Mouse (Mus musculus): ENCODE measurements around the gene Lamc2.

The Lamc2 gene

DNA sequence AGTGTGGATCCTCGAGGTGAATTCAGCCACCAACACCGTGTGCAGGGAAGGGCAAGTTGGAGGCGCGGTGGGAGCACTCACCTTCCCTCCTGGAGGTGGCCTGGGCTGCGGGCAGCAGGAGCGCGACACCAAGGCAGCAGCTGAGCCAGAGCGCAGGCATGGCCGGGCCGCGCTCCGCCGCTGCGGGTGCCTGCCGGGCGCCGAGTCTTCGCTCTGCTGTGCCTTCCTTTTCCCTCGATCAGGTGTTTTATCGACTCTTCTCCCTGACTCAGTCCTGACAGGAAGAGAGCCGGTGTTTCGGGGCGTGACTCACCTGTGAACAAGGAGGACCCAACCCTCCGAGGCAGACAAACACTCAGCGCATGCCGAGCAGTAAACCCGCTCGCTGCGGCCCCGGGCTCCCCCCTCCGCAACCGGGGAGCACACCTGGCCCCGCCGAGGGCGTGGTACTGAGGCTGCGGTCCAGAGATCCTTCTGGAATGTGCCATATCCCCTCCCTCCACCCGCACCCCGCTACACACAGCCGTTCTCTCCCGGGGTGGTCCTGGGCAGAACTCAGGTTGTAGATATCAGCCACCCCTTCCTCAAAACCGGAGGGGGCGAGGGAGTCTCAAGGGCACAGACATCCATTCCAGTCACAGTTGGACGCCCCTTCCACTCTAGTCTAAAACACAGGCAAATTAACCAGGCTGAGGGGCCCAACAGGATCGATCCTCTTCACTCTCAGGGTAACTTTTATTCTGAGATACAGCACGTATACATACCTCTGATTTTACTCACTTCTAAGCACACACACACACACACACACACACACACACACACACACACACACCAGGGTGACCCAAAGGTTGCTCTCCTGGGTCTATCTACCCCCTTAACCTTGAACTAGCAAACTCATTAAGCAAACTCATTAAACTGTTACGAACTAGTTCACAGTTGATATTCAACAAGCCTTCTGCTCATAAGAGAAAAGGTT lies at the start of gene Lamc2:
TSS of gene Lamc2 (minus strand) at position 620 of the 976 bp plus-strand sequence.
- DNase-seq (ENCODE audit: low read depth): no peak

DNA sequence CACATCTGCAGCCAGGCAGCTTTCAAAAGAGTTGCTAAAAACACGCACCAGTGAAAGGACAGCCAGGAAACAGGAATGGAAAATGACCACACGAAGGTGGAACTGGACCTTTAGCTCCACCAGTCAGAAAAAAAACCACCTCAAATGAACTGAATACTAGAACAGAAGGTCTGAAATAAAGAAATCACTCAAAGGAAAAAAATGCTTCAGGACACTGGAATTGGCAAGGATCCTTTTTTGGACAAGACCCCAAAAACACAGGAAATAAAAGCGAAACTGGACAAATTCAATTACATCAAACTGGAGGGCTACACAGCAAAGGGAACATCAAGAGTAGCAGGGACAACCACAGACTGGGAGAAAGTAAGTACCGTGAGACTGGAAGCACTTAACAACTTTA lies 49.3 kb upstream of the Lamc2 start:
- no peak for DNase-seq (ENCODE audit: low read depth)

GRCm38 (mm10) chr1:153231681-153232080 lies 45.4 kb upstream of the Lamc2 start:
- no peak for DNase-seq (ENCODE audit: low read depth)

DNA sequence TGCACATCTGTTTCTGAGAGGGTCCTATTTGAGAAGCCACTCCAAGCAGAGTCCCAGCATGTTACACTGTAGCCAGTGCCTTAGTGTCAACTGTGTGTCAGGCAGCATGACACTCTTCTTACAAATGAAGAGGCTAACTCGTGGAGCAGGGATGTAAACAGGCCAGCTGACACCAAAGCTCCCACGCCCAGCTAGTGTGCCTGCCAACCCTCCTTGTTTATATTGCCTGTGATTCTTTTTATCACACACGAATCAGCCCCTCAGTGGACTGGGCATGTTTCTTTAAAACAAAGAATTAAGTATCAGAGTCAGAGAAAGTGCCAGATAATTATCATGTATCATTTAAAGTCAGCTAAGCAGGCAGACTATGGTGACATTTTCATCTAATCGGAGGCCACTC lies 41.7 kb upstream of the Lamc2 start:
- DNase-seq (ENCODE audit: low read depth): no peak

GRCm38 (mm10) chr1:153227096-153227495 lies 40.8 kb upstream of the Lamc2 start:
- no peak for DNase-seq (ENCODE audit: low read depth)

DNA sequence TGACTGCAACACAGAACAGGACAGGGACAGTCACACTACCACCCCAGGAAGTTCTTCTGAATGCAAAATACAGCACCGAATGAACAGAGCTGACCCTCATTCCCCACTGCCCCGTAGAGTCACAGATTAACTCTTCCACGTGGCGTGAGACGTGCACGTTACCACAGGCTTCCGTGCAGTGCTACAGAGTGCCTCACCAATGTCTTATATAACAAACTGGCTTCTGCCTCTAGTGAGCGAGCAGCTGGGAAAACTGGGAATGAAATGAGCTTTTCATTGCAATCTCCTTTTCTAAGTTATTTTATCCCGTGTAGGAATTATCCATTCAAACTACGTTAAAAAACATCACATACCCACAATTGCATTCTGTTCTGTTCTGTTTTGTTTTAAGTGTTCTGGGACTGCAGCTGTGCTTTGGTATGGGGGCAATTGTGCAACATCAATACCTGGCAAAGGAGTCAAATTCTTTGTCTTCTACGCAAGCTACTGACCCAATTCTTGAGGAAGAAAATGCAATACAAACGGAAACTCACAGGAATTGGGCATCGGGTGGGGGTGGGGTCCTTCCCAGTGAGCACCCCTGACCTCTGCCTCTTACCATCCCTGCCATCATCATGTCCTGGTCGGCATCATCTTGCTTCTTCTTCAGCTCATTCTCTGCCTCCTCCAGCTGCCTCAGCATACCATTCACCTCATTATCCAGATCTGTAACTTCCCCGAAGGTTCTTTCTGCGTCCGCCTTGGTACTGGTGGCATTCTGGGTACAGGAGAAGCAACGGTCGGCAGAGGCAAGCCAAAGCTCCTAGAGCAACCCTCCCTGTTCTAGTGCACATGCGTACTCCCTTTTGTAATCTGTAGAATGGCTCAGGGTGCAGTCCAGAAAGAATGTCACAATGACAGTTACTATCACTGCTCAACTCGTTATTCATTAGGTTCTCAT lies 39.8 kb upstream of the Lamc2 start:
- no peak for DNase-seq (ENCODE audit: low read depth)

GRCm38 (mm10) chr1:153224331-153224730 lies 38.1 kb upstream of the Lamc2 start:
- no peak for DNase-seq (ENCODE audit: low read depth)

- DNase-seq (ENCODE audit: low read depth): no peak
These were observed 33.1 kb upstream of the Lamc2 start for GRCm38 (mm10) chr1:153219376-153219775.

GRCm38 (mm10) chr1:153216516-153216915 lies 30.3 kb upstream of the Lamc2 start:
- no peak for DNase-seq (ENCODE audit: low read depth)

DNA sequence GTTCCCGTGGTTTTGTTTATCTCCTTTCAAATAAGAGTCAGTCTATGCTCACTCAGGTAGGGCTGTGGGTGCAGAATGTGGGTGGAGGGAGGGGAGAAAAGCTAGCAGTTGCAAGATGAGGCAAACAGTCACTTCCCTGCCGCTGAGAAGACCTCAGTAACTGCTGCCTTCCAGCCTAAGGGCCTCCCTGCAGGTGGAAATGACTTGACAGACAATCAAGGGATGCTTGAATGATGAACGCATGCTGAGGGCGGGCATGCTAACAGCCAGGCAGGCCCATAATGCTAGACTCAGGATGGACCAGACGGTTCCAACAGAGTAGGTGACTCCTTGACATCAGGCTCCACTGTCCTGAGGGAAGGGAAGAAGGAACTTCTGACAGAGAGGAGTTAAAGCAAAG lies 29.4 kb upstream of the Lamc2 start:
- no peak for DNase-seq (ENCODE audit: low read depth)

DNA sequence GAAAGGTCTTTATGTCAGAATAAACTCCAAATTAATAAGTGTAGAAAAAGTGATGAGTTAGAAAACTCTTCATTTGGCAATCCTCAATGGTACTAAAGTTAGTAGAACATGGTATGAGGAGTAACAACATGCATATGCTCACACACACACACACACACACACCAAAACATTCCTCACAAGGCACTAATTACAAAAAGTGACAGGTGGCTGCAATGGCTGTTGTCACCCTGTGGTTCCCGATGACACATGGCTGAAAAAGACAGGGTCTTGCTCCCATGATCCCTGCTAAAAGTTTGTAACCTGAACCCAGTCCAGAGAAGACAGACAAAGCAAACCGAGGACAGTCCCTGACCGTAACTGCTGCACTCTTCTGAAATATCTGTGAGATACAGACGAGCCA lies 24.7 kb upstream of the Lamc2 start:
- no peak for DNase-seq (ENCODE audit: low read depth)

DNA sequence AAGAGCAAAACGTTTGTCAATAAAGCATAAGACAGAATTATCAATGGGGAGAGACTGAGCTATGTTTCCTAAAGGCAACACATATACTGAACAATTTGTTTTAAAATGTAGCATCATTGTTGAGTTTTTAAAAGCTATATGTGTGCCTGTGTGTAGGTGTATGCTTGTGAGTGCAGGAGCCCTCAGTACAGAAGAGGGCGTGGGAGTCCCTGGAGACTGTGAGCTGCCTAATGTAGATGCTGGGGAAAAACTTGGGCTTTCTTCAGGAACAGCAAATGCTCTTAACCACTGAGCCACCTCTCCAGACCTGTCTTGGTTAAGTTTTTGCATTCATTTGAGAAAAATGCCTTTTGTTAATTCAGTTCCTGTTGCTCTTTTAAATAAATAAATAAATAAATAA lies 24.0 kb upstream of the Lamc2 start:
- no peak for DNase-seq (ENCODE audit: low read depth)

DNA sequence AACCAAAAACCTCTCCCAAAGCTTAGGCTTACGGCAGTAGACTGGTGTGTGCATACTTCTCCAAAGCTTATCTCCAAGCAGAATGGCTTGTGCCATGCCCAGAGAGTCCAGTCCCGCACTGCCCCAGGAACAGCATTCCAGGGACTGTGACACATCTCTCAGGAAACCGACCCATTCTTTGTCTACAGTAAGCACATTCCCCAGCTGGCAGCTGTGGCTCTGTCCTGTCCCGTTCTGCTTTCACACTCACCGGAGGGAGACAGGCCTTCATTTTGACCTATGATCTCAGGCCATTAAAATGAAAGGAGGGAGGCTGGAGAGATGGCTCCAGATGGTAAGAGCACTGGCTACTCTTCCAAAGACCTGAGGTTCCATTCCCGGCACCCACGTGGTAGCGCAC lies 15.9 kb upstream of the Lamc2 start:
- DNase-seq (ENCODE audit: low read depth): no peak

- no peak for DNase-seq (ENCODE audit: low read depth)
These were observed 15.2 kb upstream of the Lamc2 start for GRCm38 (mm10) chr1:153201448-153201847.

GRCm38 (mm10) chr1:153197316-153197850 lies 11.1 kb upstream of the Lamc2 start:
- DNase-seq (ENCODE audit: low read depth): no peak

DNA sequence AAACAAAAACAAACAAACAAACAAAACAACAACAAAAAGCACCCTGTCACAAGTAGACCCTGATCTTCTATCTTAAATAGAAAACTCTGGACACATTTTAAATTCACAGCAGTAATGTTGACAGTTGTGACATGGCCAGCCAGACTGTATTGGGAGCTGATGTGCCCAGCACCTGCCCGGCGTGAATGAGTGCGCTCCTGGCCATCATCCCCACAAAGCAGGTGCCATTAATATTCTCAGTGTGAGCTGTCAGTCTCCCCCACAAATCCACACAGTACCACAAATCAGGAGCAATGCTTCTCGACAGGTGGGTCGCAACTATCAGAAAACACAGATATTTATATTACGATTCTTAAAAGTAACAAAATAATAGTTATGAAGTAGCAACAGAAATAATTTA lies 6.7 kb upstream of the Lamc2 start:
- DNase-seq (ENCODE audit: low read depth): no peak

GRCm38 (mm10) chr1:153192379-153192778 lies 6.1 kb upstream of the Lamc2 start:
- no peak for DNase-seq (ENCODE audit: low read depth)

GRCm38 (mm10) chr1:153191943-153192329 lies 5.7 kb upstream of the Lamc2 start:
- DNase-seq (ENCODE audit: low read depth): no peak

GRCm38 (mm10) chr1:153191237-153191942 lies 5.1 kb upstream of the Lamc2 start:
- no peak for DNase-seq (ENCODE audit: low read depth)

- DNase-seq (ENCODE audit: low read depth): no peak
These were observed 1.8 kb upstream of the Lamc2 start for GRCm38 (mm10) chr1:153188081-153188480.

DNA sequence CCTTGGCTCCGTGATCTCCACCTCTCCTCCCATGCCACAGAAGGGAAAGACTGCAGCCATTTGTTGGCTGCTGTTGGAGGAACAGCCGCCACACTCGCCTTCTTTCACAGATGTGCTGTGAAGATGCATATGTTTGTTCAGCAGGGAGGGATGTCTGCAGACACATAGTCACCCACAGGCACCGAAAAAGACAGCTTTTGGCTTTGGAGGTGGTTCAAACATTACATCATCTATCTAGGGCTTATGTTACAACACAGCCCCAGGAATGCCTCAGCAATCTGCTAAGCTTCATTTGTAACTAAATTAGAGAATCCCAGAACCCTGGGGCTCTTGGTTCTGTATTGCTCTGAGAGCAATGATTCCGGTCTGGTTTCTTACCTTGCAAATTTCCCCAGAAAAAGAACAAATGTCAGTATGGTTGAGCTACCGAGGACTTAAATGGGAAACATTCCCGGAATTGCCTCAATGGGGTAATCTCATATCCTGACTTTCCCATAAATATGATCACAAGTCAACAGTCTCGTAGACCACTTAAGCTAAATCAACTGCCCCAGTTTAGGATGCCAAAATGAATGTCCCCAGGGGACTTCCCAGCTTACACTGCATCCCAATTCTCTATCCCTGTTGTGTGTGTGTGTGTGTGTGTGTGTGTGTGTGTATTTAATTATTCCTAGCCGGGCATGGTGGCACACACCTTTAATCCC lies 5.5 kb downstream of the Lamc2 start:
- no peak for DNase-seq (ENCODE audit: low read depth)

Data from c-Kit-positive CD71-positive TER-119-negative erythroid progenitor cells, embryonic 14.5 days (primary cell).